Mouse (Mus musculus) thymus, adult 2 months (tissue): ENCODE data around the gene Fam83g. TPM values are rescaled to one million over a fixed set of nuclear protein-coding genes. Genes with fewer than 3 reads are reported as not detected.

Experiments
- DNase-seq: peaks from one replicate; pipeline ENCODE4 v3.0.0; 2021
- H3K27ac ChIP-seq: fragments of 200-500 bp; 2 replicates; pipeline ENCODE4 v1.5.1; 2012; ENCODE audit warnings: low read length, control low read depth; ENCODE audit not compliant: control insufficient read depth, insufficient read depth
- H3K27me3 ChIP-seq: fragments of 200-500 bp; 2 replicates; pipeline ENCODE4 v1.6.1; 2012; ENCODE audit warnings: mild to moderate bottlenecking, low read length, moderate library complexity, mixed read lengths; ENCODE audit not compliant: control insufficient read depth, insufficient read depth
- H3K36me3 ChIP-seq: fragments of 200-500 bp; 2 replicates; pipeline ENCODE4 v1.6.1; 2012; ENCODE audit warnings: mild to moderate bottlenecking, low read length, moderate library complexity; ENCODE audit not compliant: control insufficient read depth, insufficient read depth
- H3K4me1 ChIP-seq: fragments of 200-500 bp; replicated peaks from 2 replicates; pipeline ENCODE4 v1.6.1; 2012; ENCODE audit warnings: low read length; ENCODE audit not compliant: control insufficient read depth, insufficient read depth
- H3K4me3 ChIP-seq: fragments of 200-500 bp; 2 replicates; pipeline ENCODE4 v1.5.1; 2012; ENCODE audit warnings: mild to moderate bottlenecking, low read length, control low read depth, moderate library complexity; ENCODE audit not compliant: control insufficient read depth, insufficient read depth
- CTCF ChIP-seq: fragments of 200-500 bp; IDR thresholded peaks from 2 replicates; pipeline ENCODE4 v1.5.1; 2012; ENCODE audit warnings: mild to moderate bottlenecking, control low read depth, low read length, moderate library complexity, borderline replicate concordance; ENCODE audit not compliant: control insufficient read depth, poor library complexity, insufficient read depth; ENCODE audit errors: extremely low read depth
- POLR2A ChIP-seq: fragments of 200-500 bp; IDR thresholded peaks from 2 replicates; pipeline ENCODE4 v1.6.1; 2012; ENCODE audit warnings: mild to moderate bottlenecking, low read length, control low read depth, moderate library complexity; ENCODE audit not compliant: control insufficient read depth, poor library complexity, insufficient read depth; ENCODE audit errors: extremely low read depth
- WGBS: fragments of 180-500 bp; shearing (Covaris S2); methylation state at CpG from one replicate; pipeline ENCODE4 v1.1.7; 2018; 5-methylcytosine and 5-hydroxymethylcytosine counted together
- polyA plus RNA-seq: library from polyadenylated mRNA; depleted of rRNA; stranded (reverse); fragments of >200 nt; gene quantifications from 2 replicates; pipeline ENCODE4 v1.2.3, GENCODE M21; 2012

Fam83g gene
- polyA plus RNA-seq, 1 experiment: 9.5 TPM

GRCm38 (mm10) chr11:61652686-61653447, 31.0 kb upstream of the Fam83g start, which contains the start of gene Grap:
Gene Grap, plus strand, starts transcription at chr11:61653265.
- WGBS: 14% methylated on average over 10 of the region's 10 CpGs
- Histone ChIP-seq H3K27me3 (no peaks in the 10 kb centered on the region), H3K4me3 (peak within 1 kb of the TSS; percentile 87), H3K4me1 (peaks cover 64% of the 10 kb centered on the region), H3K27ac (peak within 1 kb of the TSS; percentile 82), H3K36me3 (no peaks in the 10 kb centered on the region)
- TF ChIP-seq CTCF (no peak), POLR2A (peak; percentile 85)
- DNase-seq: peak; percentile 79

DNA sequence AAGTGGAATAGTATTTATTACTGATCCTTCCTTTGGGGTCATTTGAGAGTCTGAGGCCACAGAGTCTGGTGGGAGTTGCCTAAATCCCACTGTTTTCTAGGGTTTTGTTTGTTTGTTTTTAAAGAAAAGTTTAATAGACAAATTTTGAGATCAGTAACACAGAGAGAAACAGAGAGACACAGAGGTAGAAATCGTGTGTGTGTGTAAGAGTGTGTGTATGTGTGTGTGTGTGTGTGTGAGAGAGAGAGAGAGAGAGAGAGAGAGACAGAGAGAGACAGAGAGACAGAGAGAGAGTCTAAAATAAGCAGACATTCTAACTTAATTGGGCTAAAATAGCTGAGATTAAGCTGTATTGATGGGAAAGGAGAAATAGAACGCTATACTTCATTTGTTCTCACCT, 30.3 kb upstream of the Fam83g start:
- Histone ChIP-seq H3K4me3 (peak overlapping the region; percentile 87), H3K27me3 (no peaks in the 10 kb centered on the region), H3K36me3 (no peaks in the 10 kb centered on the region), H3K27ac (peak overlapping the region; percentile 59), H3K4me1 (peaks cover 61% of the 10 kb centered on the region)
- TF ChIP-seq POLR2A: no peak
- no peak for TF ChIP-seq CTCF
- no peak for DNase-seq
- 60% methylated on average over 2 of the region's 2 CpGs for WGBS

- Histone ChIP-seq H3K27ac (peak overlapping the region; percentile 32; the same call in 1 of the 2 replicates), H3K36me3 (no peaks in the 10 kb centered on the region), H3K27me3 (no peaks in the 10 kb centered on the region), H3K4me3 (peak overlapping the region; percentile 55), H3K4me1 (peaks cover 59% of the 10 kb centered on the region)
- DNase-seq: no peak
- TF ChIP-seq CTCF: no peak
- no peak for TF ChIP-seq POLR2A
- WGBS: 87% methylated on average over 4 of the region's 4 CpGs
These were observed 29.0 kb upstream of the Fam83g start for GRCm38 (mm10) chr11:61654786-61655311.

DNA sequence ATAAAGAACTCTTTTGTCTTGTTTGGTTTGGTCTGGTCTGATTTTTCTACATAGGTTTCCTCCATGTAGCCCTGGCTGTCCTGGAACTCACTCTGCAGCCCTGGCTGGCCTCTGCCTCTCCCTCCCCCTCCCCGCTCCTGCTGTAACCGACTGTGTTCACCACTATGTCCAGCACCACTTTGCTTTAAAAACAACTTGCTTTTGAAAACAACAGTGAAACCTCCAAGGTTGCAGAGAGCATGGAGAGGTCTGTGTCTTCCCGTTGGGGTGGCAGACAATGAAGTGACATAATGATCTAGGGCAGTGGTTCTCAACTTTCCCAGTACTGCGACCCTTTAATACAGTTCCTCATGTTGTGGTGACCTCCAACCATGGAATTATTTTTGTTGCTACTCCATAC, 28.2 kb upstream of the Fam83g start:
- 89% methylated on average over 4 of the region's 4 CpGs for WGBS
- H3K27ac ChIP-seq: no peak overlapping the region
- H3K27me3 ChIP-seq: no peaks in the 10 kb centered on the region
- no peak for DNase-seq
- H3K4me1 ChIP-seq: peaks cover 62% of the 10 kb centered on the region
- TF ChIP-seq CTCF: no peak
- no peak for TF ChIP-seq POLR2A
- H3K4me3 ChIP-seq: no peak overlapping the region
- H3K36me3 ChIP-seq: no peaks in the 10 kb centered on the region

- TF ChIP-seq CTCF: no peak
- TF ChIP-seq POLR2A: no peak
- no peaks in the 10 kb centered on the region for H3K36me3 ChIP-seq
- no peak for DNase-seq
- H3K4me3 ChIP-seq: no peak overlapping the region
- no peak overlapping the region for H3K27ac ChIP-seq
- WGBS: 82% methylated on average over 6 of the region's 6 CpGs
- H3K4me1 ChIP-seq: peaks cover 68% of the 10 kb centered on the region
- H3K27me3 ChIP-seq: no peaks in the 10 kb centered on the region
These were observed 27.6 kb upstream of the Fam83g start for GRCm38 (mm10) chr11:61656148-61656850.

- peaks cover 68% of the 10 kb centered on the region for H3K4me1 ChIP-seq
- no peak for TF ChIP-seq POLR2A
- no peak for TF ChIP-seq CTCF
- 91% methylated on average over 2 of the region's 2 CpGs for WGBS
- peaks cover 9% of the 10 kb centered on the region for H3K36me3 ChIP-seq
- H3K4me3 ChIP-seq: no peak overlapping the region
- no peaks in the 10 kb centered on the region for H3K27me3 ChIP-seq
- DNase-seq: no peak
- H3K27ac ChIP-seq: no peak overlapping the region
These were observed 26.5 kb upstream of the Fam83g start for GRCm38 (mm10) chr11:61657432-61657831.
